Mouse (Mus musculus) cerebellum, adult (tissue): ENCODE results near the gene Cd247.
"Not testable (repeated sequence)": the region's sequence is repeated elsewhere in the genome, so short reads cannot be mapped to it uniquely, and the experiment has no call there.

Source experiments
- ATAC-seq: cut with Nextera tagmentation; 2 replicates; pipeline ENCODE4 v1.9.2; 2017; ENCODE audit warnings: mild to moderate bottlenecking, moderate library complexity, mixed read lengths; ENCODE audit not compliant: insufficient number of reproducible peaks, low FRiP score, low TSS enrichment

Gene Cd247

GRCm38 (mm10) chr1:165788511-165788910, at the start of gene Cd247:
TSS of gene Cd247 (plus strand) at chr1:165788681.
- no peak for ATAC-seq

- ATAC-seq = no peak
Measured at GRCm38 (mm10) chr1:165738985-165739384, 49.5 kb upstream of the Cd247 start.

GRCm38 (mm10) chr1:165741989-165742388, 46.5 kb upstream of the Cd247 start:
- no peak for ATAC-seq

GRCm38 (mm10) chr1:165748053-165748452, 40.4 kb upstream of the Cd247 start:
- ATAC-seq = no peak

- ATAC-seq = no peak
Measured at GRCm38 (mm10) chr1:165751142-165751541, 37.3 kb upstream of the Cd247 start.

- ATAC-seq = no peak
Measured at GRCm38 (mm10) chr1:165751838-165752237, 36.6 kb upstream of the Cd247 start.

GRCm38 (mm10) chr1:165754205-165754604, 34.3 kb upstream of the Cd247 start:
- ATAC-seq = no peak

DNA sequence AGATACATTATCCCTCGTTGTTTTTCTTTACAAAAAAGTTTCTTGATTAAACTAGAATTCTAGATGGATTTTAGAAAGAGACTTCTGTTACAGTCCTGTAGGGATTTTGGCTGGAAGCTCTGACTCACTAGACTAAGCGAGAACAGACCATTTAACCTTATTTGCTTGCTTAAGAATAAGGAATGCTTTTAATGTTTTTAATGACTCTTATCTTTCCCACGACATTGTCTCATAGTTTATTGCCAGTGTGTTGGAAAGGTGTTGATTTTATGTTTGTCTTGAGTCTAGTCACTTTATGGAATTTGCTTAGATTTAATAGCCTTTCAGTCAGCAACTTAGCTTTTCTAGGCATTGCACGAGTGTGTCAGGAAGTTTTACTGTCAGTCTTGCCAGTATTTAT, 33.3 kb upstream of the Cd247 start:
- no peak for ATAC-seq

- ATAC-seq = no peak
Measured at GRCm38 (mm10) chr1:165761522-165762305, 26.8 kb upstream of the Cd247 start.

- not testable (repeated sequence) for ATAC-seq
Measured at GRCm38 (mm10) chr1:165762498-165762897, 26.0 kb upstream of the Cd247 start.

GRCm38 (mm10) chr1:165762914-165763634, 25.4 kb upstream of the Cd247 start:
- ATAC-seq = 0 out of 2 replicates have a peak, but pooled peaks have one; percentile 1

- peak; percentile 99 for ATAC-seq
Measured at GRCm38 (mm10) chr1:165763635-165764372, 24.7 kb upstream of the Cd247 start, which contains the start of gene Creg1. TSS of gene Creg1 (plus strand) at chr1:165763746.

GRCm38 (mm10) chr1:165764571-165764970, 23.9 kb upstream of the Cd247 start:
- no peak for ATAC-seq

DNA sequence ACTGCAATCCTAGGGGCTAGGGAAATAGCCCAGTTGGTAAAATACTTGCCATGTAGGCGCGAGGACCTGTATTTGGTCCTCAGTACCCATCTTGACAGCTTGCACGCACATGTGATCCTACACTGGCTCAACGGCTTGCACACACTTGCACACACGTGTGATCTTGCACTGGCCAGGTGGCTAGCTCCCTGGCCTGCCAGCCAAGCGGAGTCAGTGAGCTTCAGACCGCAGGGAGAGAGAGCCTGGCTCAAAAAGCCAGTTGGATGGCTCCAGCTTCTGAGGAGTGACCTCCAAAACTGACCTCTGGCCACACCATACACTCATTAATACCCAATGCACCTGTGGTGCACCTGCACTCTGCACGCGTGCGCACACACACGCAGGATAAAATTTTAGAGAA, 23.4 kb upstream of the Cd247 start:
- no peak for ATAC-seq

- ATAC-seq = no peak
Measured at GRCm38 (mm10) chr1:165765651-165766294, 22.7 kb upstream of the Cd247 start.

DNA sequence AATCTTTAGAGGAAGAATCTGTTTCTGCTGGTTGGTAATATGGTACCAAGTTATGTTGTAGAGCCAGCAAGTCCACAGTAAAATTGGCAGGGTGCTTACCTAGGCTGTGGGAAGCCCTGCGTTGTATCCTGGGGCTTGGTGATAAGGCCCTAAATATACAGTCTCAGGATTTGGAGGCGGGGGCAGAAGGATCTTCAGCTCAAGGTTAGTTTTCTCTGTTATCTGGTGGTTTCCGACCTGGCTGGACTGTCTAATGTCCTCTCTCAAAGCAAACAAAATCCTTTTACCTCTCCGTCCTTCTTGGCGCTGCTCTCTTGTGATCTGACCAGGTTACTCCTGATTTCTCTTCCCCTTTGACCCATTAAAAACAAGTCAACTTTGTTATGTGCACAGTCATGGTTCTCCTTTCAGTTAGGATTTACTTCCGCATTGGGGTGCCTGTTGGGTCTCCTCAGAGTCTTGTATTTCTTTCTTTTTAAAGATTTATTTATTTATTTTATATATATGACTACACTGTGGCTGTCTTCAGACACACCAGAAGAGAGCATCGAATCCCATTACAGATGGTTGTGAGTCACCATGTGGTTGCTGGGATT, 22.1 kb upstream of the Cd247 start:
- ATAC-seq = no peak

DNA sequence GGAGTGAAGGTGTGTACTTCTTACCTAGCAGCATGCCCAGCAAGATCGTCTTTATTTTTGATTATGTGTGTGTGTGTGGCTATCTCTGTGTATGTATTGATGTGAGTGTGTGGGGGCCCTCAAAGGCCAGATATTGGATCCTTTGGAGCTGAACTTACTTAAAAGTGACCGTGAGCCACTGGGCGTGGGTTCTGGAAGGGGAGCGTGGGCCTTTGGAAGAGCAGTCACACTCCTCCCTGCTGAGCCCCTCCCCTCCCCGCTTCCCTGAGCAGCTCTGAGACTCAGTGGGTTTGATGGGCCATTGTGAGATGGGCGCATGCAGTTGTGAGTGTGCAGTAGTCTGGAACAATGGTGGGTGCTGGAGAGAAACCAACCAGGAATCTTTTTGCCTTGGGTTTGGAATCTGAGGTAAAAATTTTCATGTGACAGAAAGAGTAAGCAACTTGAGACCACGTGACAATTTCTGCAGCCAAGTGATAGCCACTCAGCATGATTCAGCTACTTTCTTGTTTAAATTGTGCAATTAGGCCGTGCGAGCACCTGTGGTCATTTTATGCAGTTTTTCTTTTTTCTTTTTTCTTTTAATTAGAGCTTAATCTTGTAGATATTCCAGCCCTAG, 19.5 kb upstream of the Cd247 start:
- ATAC-seq = no peak

DNA sequence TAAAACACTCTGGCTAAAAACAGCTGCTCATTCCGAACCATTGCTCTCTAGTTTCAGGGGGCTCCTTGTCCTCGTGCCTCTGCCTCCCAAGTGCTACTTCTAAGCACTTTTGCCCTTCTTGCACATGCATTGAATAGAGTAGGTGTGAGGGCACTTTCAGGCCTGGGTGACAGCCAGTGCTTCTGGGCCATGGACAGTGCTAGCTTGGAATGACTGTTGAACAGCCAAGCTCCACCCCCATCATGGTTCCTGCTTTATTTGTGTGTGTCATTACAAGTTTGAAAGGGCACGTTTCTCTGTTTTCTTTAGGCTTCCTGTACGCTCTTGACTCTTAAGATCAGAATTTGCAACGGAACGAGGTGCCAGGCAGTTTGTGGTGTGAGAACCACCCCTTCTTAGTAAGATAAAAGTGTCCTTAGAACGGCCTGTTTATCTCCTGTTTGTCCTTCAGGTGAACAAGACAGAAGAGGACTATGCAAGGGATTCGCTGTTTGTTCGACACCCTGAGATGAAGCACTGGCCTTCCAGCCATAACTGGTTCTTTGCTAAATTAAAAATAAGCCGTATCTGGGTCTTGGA, 18.2 kb upstream of the Cd247 start:
- ATAC-seq = no peak

DNA sequence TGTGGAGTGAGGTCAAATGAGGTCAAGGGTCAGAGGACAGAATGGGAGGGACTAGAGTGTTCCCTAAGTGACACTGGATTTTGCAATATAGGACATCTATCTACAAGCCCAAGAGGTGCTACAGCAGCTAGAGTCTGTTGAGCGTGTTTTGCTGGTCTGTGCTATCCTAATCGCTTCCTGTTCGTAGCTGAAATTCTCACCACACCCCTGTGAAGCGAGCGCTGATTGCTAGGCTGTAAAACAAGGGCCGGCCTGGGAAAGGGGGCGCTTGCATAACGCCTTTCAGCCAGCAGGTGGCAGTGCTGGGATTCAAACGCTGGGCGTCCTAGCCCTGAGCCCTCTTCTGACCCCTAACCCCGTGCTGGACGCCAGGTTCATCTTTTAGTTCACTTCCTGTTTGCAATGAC, 17.0 kb upstream of the Cd247 start:
- ATAC-seq = peak; percentile 49; the same call in 1 of the 2 replicates
